Mouse (Mus musculus): ENCODE measurements around the gene Trim75.

Gene Trim75

DNA sequence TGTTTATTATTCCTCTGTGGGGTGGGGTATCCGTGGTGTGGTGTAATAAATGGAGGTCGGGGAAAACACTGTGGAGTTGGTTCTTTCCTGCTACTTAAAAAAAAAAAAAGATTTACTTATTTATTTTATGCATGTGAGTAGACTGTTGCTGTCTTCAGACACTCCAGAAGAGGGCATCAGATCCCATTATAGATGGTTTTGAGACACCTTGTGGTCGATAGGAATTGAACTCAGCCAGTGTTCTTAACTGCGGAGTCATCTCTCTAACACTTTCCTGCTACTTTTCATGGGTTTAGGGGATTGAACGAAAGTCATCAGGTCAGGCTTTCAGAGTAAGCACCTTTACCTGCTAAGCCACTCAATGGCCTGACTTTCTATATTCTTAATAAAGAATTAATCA lies 42.8 kb downstream of the Trim75 start:
- peak; percentile 73 for DNase-seq (ENCODE audit: low read depth, low spot score)

DNA sequence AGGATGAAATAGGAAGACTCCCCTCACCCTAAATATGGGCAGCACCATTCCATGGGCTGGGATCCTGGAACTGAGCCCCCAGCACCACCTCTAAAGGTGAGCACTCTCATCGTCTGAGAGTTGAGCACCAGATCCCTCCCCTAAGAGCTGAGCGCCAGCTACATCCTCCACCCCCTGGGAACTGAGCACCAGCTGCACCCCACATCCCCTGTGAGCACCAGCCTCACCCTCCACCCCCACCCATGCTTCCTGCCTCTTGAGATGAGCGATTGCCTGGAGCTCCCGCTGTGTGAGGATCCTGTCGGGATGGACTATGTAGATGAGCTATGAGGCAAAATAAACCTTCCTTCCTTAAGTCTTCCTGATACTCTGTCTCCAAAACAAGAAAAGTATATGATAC lies 44.7 kb downstream of the Trim75 start:
- DNase-seq (ENCODE audit: low read depth, low spot score) = no peak

DNA sequence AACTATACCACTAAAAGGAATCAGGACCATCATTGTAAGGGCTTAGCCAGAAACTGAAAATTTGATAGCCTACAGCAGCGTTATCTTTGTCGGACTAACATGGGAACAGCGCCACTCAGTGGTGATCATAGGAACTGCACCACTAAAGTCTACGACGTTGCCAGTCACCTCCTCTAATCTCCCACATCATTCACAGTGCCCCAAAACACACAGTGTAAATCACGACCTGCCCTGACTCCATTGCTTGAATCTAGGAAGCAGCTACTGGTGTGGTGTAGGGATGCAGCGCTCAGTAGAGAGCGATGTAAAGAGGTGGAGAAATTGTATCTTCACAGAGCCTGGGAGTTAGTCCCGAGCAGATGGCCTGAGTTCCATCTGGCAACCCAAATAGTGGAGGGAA lies 46.1 kb downstream of the Trim75 start:
- peak; percentile 81 for DNase-seq (ENCODE audit: low read depth, low spot score)

DNA sequence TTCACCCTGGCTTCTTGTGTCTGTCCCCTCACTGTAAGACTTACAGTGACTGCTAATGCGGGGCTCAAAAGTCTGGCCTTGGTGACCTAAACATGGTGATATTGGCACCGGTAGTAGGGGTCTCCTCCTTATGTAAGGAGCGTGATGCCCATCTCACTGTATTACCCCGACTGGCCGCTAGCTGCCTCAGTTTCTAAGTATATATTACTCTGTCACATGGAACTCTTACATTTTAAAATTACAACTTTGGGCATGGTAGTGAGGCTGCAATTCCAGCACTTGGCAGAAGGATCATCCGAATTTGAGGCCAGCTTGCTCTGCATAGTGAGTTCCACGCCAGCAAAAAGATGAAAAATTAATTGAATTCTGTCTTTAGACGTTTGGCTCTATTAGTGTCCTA lies 46.6 kb downstream of the Trim75 start:
- no peak for DNase-seq (ENCODE audit: low read depth, low spot score)

DNA sequence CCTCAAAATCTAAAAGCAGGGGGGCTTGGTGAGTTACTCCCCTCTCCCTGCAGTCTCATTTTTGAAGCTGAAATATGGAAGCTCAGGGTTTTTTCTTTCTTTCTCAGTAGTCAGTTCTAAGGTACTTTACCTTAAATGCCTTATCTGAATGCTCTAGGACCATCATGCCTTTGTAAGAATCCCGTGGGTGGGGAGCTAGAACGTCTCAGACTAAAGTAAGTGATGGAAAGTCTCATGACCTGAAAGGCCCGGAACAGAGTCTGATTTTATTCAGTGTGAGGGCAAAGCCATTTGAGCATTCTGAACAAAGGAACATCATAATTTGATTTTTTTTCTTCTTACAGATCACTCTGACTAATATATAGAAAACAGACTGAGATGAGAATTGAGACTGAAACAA lies 52.6 kb downstream of the Trim75 start:
- DNase-seq (ENCODE audit: low read depth, low spot score) = no peak
